Mouse (Mus musculus) frontal cortex, postnatal 14 days (tissue): Measurements from ENCODE around the gene Azin2.
A peak's percentile ranks its signal among the peaks of the same experiment; 100 is the strongest.

Source experiments
- DNase-seq, 2 experiments: peaks; one replicate each; pipeline ENCODE4 v3.0.0; 2022; ENCODE audit warnings: low spot score in 2 of 2

Azin2 gene

GRCm38 (mm10) chr4:128897911-128898421 is 64.3 kb downstream of the Azin2 start:
- DNase-seq = no peak

- DNase-seq = no peak
Observed at GRCm38 (mm10) chr4:128896667-128897066, 65.6 kb downstream of the Azin2 start.

GRCm38 (mm10) chr4:128895841-128896240 is 66.4 kb downstream of the Azin2 start:
- no peak for DNase-seq

GRCm38 (mm10) chr4:128894112-128894511 is 68.1 kb downstream of the Azin2 start:
- DNase-seq = no peak

- DNase-seq = no peak
Observed at GRCm38 (mm10) chr4:128892188-128892587, 70.1 kb downstream of the Azin2 start.

GRCm38 (mm10) chr4:128891746-128892145 is 70.5 kb downstream of the Azin2 start:
- no peak for DNase-seq

GRCm38 (mm10) chr4:128891157-128891556 is 71.1 kb downstream of the Azin2 start:
- peak; percentile 44 to 56 for DNase-seq

- no peak for DNase-seq
Observed at GRCm38 (mm10) chr4:128889752-128890630, 72.3 kb downstream of the Azin2 start.

GRCm38 (mm10) chr4:128888436-128888990 is 73.7 kb downstream of the Azin2 start:
- DNase-seq = no peak

GRCm38 (mm10) chr4:128887641-128888091 is 74.6 kb downstream of the Azin2 start:
- no peak for DNase-seq

- DNase-seq = no peak
Observed at GRCm38 (mm10) chr4:128887026-128887425, 75.2 kb downstream of the Azin2 start.

- no peak for DNase-seq
Observed at GRCm38 (mm10) chr4:128886571-128886970, 75.7 kb downstream of the Azin2 start.

- no peak for DNase-seq
Observed at GRCm38 (mm10) chr4:128885540-128885939, 76.7 kb downstream of the Azin2 start.

GRCm38 (mm10) chr4:128884711-128885095 is 77.5 kb downstream of the Azin2 start:
- no peak for DNase-seq

- no peak for DNase-seq
Observed at GRCm38 (mm10) chr4:128883801-128884710, 78.2 kb downstream of the Azin2 start.

GRCm38 (mm10) chr4:128883379-128883781 is 78.9 kb downstream of the Azin2 start, which contains the start of gene Trim62:
Gene Trim62, plus strand, starts transcription at chr4:128883580.
- peak; percentile 47 to 56 for DNase-seq
